Mouse (Mus musculus) gastrocnemius, postnatal 10 days (tissue): ENCODE measurements at regions not wholly inside any gene's neighbourhood (a gene's known extent, or its start where the extent isn't known, plus 50 kb on each side); places are given as distances from the start of the nearest gene placed in this dataset.
"Not testable (repeated sequence)": the region's sequence is repeated elsewhere in the genome, so short reads cannot be mapped to it uniquely, and the experiment has no call there.

Experiments
- DNase-seq: peaks from one replicate; pipeline ENCODE4 v3.0.0; 2021; ENCODE audit warnings: mixed read lengths

DNA sequence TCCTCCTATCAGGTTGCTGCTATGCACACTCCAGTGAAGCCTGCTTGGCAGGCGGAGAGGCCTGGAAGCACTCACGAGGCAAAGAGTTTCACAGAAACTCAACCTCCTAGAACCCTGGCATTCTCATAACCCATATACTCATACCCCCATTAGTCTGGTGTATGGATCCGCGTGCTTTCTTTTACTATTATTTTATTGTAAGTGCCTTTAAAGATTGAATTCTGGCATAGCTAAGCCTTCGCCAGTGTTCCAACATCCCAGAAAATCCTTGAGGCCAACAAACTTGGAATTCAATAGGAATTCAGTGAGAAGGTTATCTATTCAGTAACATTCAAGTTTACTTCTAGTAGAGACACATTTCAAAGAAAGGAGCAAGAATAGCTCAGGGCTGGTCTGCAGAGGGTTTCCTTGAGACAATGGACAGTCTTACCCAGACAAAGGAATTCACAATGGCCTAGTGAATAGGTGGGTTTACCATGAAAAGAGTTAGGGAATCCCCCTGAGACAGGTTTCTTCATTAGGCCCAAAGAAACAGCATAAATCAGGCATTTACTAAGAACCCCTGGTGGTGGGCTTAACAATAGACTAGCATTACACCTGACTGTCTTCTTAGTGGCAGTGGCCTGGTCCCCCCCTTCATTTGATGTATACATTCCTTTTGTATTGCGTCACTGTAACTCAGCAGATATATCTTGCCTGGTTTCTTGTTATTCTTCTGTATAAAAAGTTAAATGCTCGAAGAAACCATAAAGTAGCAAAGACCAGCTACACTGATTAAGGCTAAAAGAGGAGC is 80.8 kb upstream of the Gm15446 start:
- DNase-seq: not testable (repeated sequence)

DNA sequence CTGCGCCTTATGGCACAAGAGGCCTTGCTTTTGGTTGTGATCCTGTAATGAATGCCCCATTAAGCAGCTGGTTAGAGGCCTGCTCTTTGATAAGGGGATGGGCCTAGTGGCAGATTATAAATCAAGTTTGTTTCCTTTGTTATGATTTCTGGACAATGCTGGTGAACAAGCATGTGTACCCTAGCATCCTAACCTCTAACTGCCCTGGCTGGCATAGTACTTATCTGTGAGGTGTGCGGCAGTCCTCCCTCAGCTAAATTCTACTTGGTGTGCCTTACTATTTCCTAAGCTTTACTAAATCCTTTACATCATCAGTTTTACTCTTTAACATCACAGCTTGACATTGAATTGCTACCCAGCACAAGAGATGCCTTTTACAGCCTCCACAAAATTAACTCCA is 79.0 kb upstream of the Gm15446 start:
- not testable (repeated sequence) for DNase-seq

DNA sequence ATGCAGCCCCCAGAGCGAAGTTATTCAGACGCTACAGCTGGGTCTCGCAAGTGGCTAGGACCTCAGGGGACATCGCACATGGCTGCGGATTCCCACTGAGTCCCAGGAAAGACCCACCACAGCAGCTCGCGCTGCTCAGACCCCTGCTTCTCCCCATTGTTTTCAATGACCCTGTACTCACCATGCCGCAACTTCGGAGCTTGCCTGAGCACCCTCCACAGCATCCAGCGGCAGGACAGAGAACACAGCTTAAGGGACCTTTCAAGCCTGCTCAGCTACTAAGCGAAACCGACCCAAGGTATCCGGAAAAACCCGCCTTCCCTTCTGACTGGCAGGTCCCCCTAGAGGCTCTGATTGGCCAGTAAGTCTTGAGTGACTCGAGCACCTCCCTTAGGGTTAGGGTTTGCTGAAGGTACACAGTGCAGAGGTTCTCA is 78.4 kb upstream of the Gm15446 start:
- DNase-seq: no peak

DNA sequence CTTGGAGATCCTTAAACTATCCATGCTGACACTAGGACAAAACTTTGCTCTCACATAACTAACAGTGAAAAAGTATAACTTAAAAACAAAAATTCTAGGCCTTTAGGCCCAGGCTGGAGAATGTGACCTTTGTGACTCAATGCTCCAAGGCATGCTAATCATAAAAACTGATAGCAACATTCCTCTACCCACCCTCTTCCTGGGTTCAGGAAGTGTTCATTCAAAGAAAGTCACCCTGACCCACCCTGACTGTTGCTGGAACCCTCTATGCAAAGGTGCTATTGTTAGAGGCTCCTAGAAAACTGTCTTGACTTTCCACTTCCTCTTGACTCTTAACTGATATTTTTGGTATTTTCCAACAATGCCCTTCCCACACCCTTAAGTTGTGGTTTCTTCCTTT is 72.0 kb upstream of the Gm15446 start:
- not testable (repeated sequence) for DNase-seq

DNA sequence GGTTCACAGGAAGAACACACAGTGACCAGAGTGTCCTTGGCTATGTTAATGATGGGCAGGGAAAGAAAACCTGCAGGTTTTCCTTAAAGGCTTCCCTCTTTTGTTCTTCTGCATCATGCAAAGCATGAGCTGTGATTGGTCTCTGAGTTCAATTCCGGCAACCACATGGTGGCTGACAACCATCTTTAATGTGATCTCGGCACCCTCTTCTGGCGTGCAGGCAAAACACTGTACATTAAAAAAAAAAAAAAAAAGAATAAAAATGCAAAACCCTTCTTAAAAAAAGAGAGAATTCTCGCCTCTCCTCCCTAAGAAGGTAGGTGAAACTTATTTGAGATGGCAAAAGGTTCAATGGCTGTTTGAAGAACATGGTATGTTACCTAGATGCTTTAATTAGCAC is 62.8 kb upstream of the Gm15446 start:
- no peak for DNase-seq

DNA sequence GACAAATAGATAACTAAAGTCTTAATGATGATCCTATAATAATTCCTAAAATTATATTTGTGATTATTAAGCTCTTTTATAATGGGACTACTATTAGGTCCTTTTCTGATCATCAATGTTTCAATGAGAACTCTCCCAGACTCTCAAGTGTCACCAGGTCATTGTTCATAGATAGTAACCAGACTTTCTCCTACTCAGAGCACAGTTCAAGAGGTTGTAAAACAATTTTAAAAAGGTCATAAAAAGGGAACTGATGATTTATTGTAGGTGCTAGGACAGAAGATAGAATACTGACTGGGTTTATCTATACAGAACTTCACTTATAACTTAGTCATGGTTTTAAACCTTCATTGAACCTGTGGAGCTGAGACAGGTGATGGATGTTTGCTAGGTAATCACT is 58.7 kb upstream of the Gm15446 start:
- not testable (repeated sequence) for DNase-seq

DNA sequence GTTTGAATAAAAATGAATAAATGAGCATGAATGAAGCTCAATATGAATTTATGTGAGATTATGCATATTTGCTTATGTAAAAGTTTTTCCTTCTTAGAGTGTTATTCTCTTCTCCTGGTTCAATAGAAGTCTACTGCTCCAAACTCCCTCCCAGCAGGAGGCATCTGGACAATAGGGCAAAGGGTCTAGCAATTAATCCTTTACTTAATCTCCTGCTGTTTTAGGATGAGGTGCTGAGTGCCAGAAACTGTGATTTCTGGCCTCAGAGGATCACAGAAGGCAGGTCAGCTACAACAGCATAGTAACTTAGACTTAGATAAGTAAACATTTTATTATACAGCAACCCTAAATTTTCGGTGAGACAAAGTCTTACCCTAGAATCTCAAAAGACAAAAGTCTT is 57.6 kb upstream of the Gm15446 start:
- DNase-seq: no peak

DNA sequence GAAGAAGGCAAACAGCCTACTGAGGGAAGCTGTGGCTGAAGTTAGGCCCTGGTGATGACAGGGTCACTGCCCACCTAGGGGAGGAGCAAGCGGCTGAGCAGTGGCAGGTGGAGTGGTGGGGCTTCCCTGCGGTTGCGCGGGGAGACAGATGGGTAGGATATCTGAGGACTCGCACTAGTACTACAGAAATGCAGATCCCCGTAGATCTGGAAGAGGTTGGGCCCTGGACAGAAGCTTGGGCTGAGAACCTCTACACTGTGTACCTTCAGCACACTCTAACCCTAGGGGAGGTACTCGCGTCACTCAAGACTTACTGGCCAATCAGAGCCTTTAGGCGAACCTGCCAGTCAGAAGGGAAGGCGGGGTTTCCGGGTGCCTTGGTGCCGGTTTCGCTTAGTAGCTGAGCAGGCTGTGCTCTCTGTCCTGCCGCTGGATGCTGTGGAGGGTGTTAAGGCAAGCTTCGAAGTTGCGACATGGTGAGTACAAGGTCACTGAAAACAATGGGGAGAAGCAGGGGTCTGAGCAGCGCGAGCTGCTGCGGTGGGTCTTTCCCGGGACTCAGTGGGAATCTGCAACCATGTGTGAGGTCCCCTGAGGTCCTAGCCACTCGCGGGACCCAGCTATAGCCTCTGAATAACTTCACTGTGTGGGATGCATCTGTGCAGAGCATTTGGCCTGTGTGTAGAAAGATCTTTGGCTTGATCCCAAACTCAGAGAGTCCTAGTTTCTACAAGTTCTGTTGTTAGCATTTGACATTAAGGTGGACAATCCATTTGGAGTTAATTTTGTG is 56.7 kb upstream of the Gm15446 start:
- peak; percentile 64 for DNase-seq

DNA sequence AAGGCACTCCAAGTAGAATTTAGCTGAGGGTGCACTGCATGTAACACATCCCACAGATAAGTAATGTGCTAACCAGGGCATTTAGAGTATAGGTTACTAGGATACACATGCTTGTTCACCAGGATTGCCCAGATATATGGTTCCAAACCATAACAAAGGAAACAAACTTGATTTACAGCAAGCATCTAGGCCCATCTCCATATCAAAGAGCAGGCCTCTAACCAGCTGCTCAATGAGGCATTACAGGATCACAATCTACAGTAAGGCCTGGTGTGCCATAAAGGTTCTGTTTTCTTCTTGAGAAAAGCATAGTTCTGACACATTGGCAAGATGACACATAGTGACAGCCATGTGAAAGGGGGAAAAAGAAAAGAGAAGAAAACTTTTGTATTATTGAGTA is 56.0 kb upstream of the Gm15446 start:
- DNase-seq: not testable (repeated sequence)
